Mouse (Mus musculus) stomach, postnatal 0 days (tissue): Measurements from ENCODE around the gene Abcg4. TPM values are rescaled to one million over a fixed set of nuclear protein-coding genes. Genes with fewer than 3 reads are reported as not detected.

Experiments
- ATAC-seq: fragments of 200-750 bp; cut with Nextera tagmentation; 2 replicates; pipeline ENCODE4 v1.8.0; 2017; ENCODE audit not compliant: low FRiP score, low TSS enrichment
- DNase-seq: peaks from one replicate; pipeline ENCODE4 v3.0.0-alpha.2; 2016; ENCODE audit warnings: low spot score
- H3K27ac ChIP-seq: fragments of 300-500 bp; sonication (generic); replicated peaks from 2 replicates; pipeline ENCODE4 v1.5.1; 2014; ENCODE audit warnings: mild to moderate bottlenecking, control low read depth
- H3K27me3 ChIP-seq: fragments of 300-500 bp; sonication (generic); 2 replicates; pipeline ENCODE4 v1.6.1; 2014; ENCODE audit warnings: low read length; ENCODE audit not compliant: control insufficient read depth, insufficient read depth
- H3K36me3 ChIP-seq: fragments of 300-500 bp; sonication (generic); 2 replicates; pipeline ENCODE4 v1.6.1; 2014; ENCODE audit warnings: low read length, mixed read lengths; ENCODE audit not compliant: control insufficient read depth, insufficient read depth
- H3K4me1 ChIP-seq: fragments of 300-500 bp; sonication (generic); replicated peaks from 2 replicates; pipeline ENCODE4 v1.6.1; 2014; ENCODE audit warnings: antibody characterized with exemption; ENCODE audit not compliant: control insufficient read depth, insufficient read depth
- H3K4me2 ChIP-seq: fragments of 300-500 bp; sonication (generic); replicated peaks from 2 replicates; pipeline ENCODE4 v1.6.1; 2014; ENCODE audit warnings: low read depth, mild to moderate bottlenecking, control low read depth, moderate library complexity
- H3K4me3 ChIP-seq: fragments of 300-500 bp; sonication (generic); 2 replicates; pipeline ENCODE4 v1.5.1; 2014; ENCODE audit warnings: low read depth, low read length, control low read depth
- H3K9ac ChIP-seq: fragments of 300-500 bp; sonication (generic); 2 replicates; pipeline ENCODE4 v1.6.1; 2014; ENCODE audit warnings: mild to moderate bottlenecking, low read length, control low read depth, mixed read lengths
- H3K9me3 ChIP-seq: fragments of 300-500 bp; sonication (generic); 2 replicates; pipeline ENCODE4 v1.6.1; 2016; ENCODE audit warnings: low read length; ENCODE audit not compliant: control insufficient read depth
- CTCF ChIP-seq: IDR thresholded peaks from 2 replicates; pipeline ENCODE4 v1.5.1; 2016; ENCODE audit warnings: antibody characterized with exemption, low read depth, mild to moderate bottlenecking, moderate library complexity
- EP300 ChIP-seq: optimal IDR thresholded peaks from 2 replicates; pipeline ENCODE3; 2016; ENCODE audit warnings: antibody characterized with exemption
- WGBS: fragments of 180-500 bp; shearing (Covaris S2); extraction: QIAGEN DNeasy Blood & Tissue Kit; methylation state at CpG from one replicate; pipeline ENCODE4 v1.1.7; 2014; 5-methylcytosine and 5-hydroxymethylcytosine counted together
- polyA plus RNA-seq: library from polyadenylated mRNA; unstranded; fragments of >200 nt; fragmentation: Nextera tagmentation; extraction: Ambion mirVana; gene quantifications from 2 replicates; pipeline ENCODE4 v1.2.1, GENCODE M21; 2015

Abcg4 gene
- polyA plus RNA-seq, 1 experiment from 2014 or later: 1.4 TPM

- Histone ChIP-seq H3K9me3 (no peaks in the 10 kb centered on the region), H3K4me2 (peak overlapping the region; percentile 85), H3K27ac (peak overlapping the region; percentile 97), H3K9ac (peak overlapping the region; percentile 94), H3K27me3 (no peaks in the 10 kb centered on the region), H3K4me3 (peak overlapping the region; percentile 56), H3K36me3 (no peaks in the 10 kb centered on the region), H3K4me1 (0 out of 2 replicates have a peak, but pooled peaks cover 2% of the 10 kb centered on the region)
- DNase-seq: no peak
- peak; percentile 19 for ATAC-seq
- 6% methylated on average over 23 of the region's 23 CpGs for WGBS
- TF ChIP-seq EP300 (no peak), CTCF (peak; percentile 47)
Measured at GRCm38 (mm10) chr9:44267319-44268026, 20.9 kb downstream of the Abcg4 start.

- H3K4me2 ChIP-seq: peak overlapping the region; percentile 85
- DNase-seq: no peak
- 38% methylated on average over 8 of the region's 8 CpGs for WGBS
- no peaks in the 10 kb centered on the region for H3K27me3 ChIP-seq
- peak overlapping the region; percentile 97 for H3K27ac ChIP-seq
- H3K36me3 ChIP-seq: no peaks in the 10 kb centered on the region
- TF ChIP-seq CTCF (no peak), EP300 (no peak)
- H3K9ac ChIP-seq: peak overlapping the region; percentile 94; the same call in 1 of the 2 replicates
- peak overlapping the region; percentile 56 for H3K4me3 ChIP-seq
- H3K9me3 ChIP-seq: no peaks in the 10 kb centered on the region
- ATAC-seq: no peak
- 0 out of 2 replicates have a peak, but pooled peaks cover 2% of the 10 kb centered on the region for H3K4me1 ChIP-seq
Measured at GRCm38 (mm10) chr9:44266478-44267226, 21.8 kb downstream of the Abcg4 start.

- Histone ChIP-seq H3K4me3 (no peak overlapping the region), H3K4me1 (no peaks in the 10 kb centered on the region), H3K27me3 (no peaks in the 10 kb centered on the region), H3K9ac (no peak overlapping the region), H3K27ac (no peak overlapping the region; the same call in 1 of the 2 replicates), H3K9me3 (no peaks in the 10 kb centered on the region), H3K4me2 (no peak overlapping the region), H3K36me3 (no peaks in the 10 kb centered on the region)
- WGBS: 73% methylated on average over 14 of the region's 14 CpGs
- TF ChIP-seq EP300 (no peak), CTCF (no peak)
- ATAC-seq (no peak), DNase-seq (no peak)
Measured at GRCm38 (mm10) chr9:44261388-44261787, 27.0 kb downstream of the Abcg4 start.

- no peak for TF ChIP-seq CTCF
- no peak for TF ChIP-seq EP300
- no peak for DNase-seq
- Histone ChIP-seq H3K9ac (no peak overlapping the region), H3K9me3 (no peaks in the 10 kb centered on the region), H3K27me3 (no peaks in the 10 kb centered on the region), H3K36me3 (no peaks in the 10 kb centered on the region), H3K4me3 (no peak overlapping the region), H3K27ac (no peak overlapping the region), H3K4me2 (no peak overlapping the region), H3K4me1 (no peaks in the 10 kb centered on the region)
- ATAC-seq: no peak
- WGBS: 80% methylated on average over 10 of the region's 10 CpGs
Measured at GRCm38 (mm10) chr9:44259014-44259413, 29.4 kb downstream of the Abcg4 start.

- Histone ChIP-seq H3K4me2 (no peak overlapping the region), H3K4me3 (no peak overlapping the region), H3K9ac (no peak overlapping the region), H3K4me1 (no peaks in the 10 kb centered on the region), H3K27me3 (no peaks in the 10 kb centered on the region), H3K36me3 (no peaks in the 10 kb centered on the region), H3K27ac (no peak overlapping the region), H3K9me3 (no peaks in the 10 kb centered on the region)
- ATAC-seq (0 out of 2 replicates have a peak, but pooled peaks have one; percentile 21), DNase-seq (no peak)
- TF ChIP-seq CTCF (no peak), EP300 (no peak)
- 79% methylated on average over 8 of the region's 8 CpGs for WGBS
Measured at GRCm38 (mm10) chr9:44256213-44256612, 32.2 kb downstream of the Abcg4 start.

- TF ChIP-seq EP300 (no peak), CTCF (no peak)
- no peak overlapping the region for H3K4me3 ChIP-seq
- WGBS: 75% methylated on average over 6 of the region's 6 CpGs
Measured at GRCm38 (mm10) chr9:44255136-44255521, 33.3 kb downstream of the Abcg4 start.

More at GRCm38 (mm10) chr9:44255136-44255521, 33.3 kb downstream of the Abcg4 start:
- no peaks in the 10 kb centered on the region for H3K27me3 ChIP-seq
- no peaks in the 10 kb centered on the region for H3K36me3 ChIP-seq
- no peak overlapping the region for H3K9ac ChIP-seq
- H3K4me2 ChIP-seq: no peak overlapping the region
- H3K9me3 ChIP-seq: no peaks in the 10 kb centered on the region
- no peak for DNase-seq
- H3K4me1 ChIP-seq: no peaks in the 10 kb centered on the region
- ATAC-seq: no peak
- no peak overlapping the region for H3K27ac ChIP-seq
